Mouse (Mus musculus) bone marrow macrophage, adult 2 months (primary cell): ENCODE results near the gene Cdh5.

Experiments used
- CTCF ChIP-seq: IDR thresholded peaks from 2 replicates; pipeline ENCODE4 v1.5.1; 2012; ENCODE audit warnings: low read depth, mild to moderate bottlenecking, low read length, moderate library complexity
- POLR2A ChIP-seq: IDR thresholded peaks from 2 replicates; pipeline ENCODE4 v1.6.1; 2012; ENCODE audit warnings: mild to moderate bottlenecking, low read depth, low read length, borderline replicate concordance

DNA sequence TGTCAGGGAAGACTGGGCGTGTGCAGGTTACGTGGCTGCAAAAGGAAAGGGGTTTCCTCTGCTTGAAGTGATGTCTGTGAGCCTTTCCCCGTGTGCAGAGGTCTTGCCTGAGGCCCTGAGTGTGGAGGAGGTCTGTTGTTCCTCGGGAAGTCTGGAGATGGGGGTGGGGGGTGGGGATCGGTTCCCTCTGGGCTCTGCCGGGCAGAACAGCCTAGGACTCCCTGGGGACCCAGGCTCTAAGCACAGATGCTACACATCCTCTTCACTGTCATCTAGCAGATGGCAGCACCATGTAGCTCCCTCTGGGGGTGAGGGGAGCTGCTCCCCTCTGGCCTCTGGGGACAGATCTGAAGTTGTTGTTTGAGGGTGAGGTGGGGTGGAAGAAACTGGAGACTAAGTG, 83.5 kb downstream of the Cdh5 start:
- TF ChIP-seq POLR2A (no peak), CTCF (no peak)
